Mouse (Mus musculus): Measurements from ENCODE around the gene Rnf38. TPM values are rescaled to one million over a fixed set of nuclear protein-coding genes. Genes with fewer than 3 reads are reported as not detected.
A peak's percentile ranks its signal among the peaks of the same experiment; 100 is the strongest.

Rnf38 gene
- polyA plus RNA-seq, 1 experiment from 2014 or later: 60.3 TPM

- ATAC-seq (replicated peaks; ENCODE audit: low FRiP score): no peak
- Histone ChIP-seq H3K36me3 (ENCODE audit: control insufficient read depth, insufficient read depth, low read length) (no peaks in the 10 kb centered on the region), H3K4me3 (ENCODE audit: low read depth, low read length) (no peak overlapping the region), H3K4me1 (replicated peaks; ENCODE audit: control insufficient read depth, insufficient read depth, low read length) (0 out of 2 replicates have a peak, but pooled peaks cover 2% of the 10 kb centered on the region), H3K27ac (ENCODE audit: low read depth, low read length) (no peak overlapping the region), H3K9me3 (ENCODE audit: control insufficient read depth, low read length) (no peaks in the 10 kb centered on the region), H3K4me2 (ENCODE audit: low read depth, low read length, severe bottlenecking) (no peak overlapping the region), H3K27me3 (ENCODE audit: control insufficient read depth, insufficient read depth, low read length) (no peaks in the 10 kb centered on the region), H3K9ac (ENCODE audit: low read length) (no peak overlapping the region)
- 11% methylated on average over 6 of the region's 6 CpGs for WGBS
- DNase-seq (ENCODE audit: low spot score): no peak
Measured at GRCm38 (mm10) chr4:44253191-44253590, 19.6 kb upstream of the Rnf38 start.

GRCm38 (mm10) chr4:44251966-44252916 is 18.7 kb upstream of the Rnf38 start:
- H3K9me3 ChIP-seq (ENCODE audit: control insufficient read depth, low read length): no peaks in the 10 kb centered on the region
- no peak for DNase-seq (ENCODE audit: low spot score)
- H3K4me3 ChIP-seq (ENCODE audit: low read depth, low read length): no peak overlapping the region
- H3K36me3 ChIP-seq (ENCODE audit: control insufficient read depth, insufficient read depth, low read length): no peaks in the 10 kb centered on the region
- no peak for ATAC-seq (replicated peaks; ENCODE audit: low FRiP score)
- WGBS: 8% methylated on average over 13 of the region's 13 CpGs
- H3K4me1 ChIP-seq (replicated peaks; ENCODE audit: control insufficient read depth, insufficient read depth, low read length): peaks cover 2% of the 10 kb centered on the region; the same call in 1 of the 2 replicates
- H3K9ac ChIP-seq (ENCODE audit: low read length): no peak overlapping the region
- H3K27me3 ChIP-seq (ENCODE audit: control insufficient read depth, insufficient read depth, low read length): no peaks in the 10 kb centered on the region
- 0 out of 2 replicates have a peak overlapping the region, but pooled peaks have one; percentile 11 for H3K4me2 ChIP-seq (ENCODE audit: low read depth, low read length, severe bottlenecking)
- no peak overlapping the region for H3K27ac ChIP-seq (ENCODE audit: low read depth, low read length)

GRCm38 (mm10) chr4:44251521-44251920 is 17.9 kb upstream of the Rnf38 start:
- DNase-seq (ENCODE audit: low spot score) (no peak), ATAC-seq (replicated peaks; ENCODE audit: low FRiP score) (no peak)
- H3K4me3 ChIP-seq (ENCODE audit: low read depth, low read length): no peak overlapping the region
- H3K4me2 ChIP-seq (ENCODE audit: low read depth, low read length, severe bottlenecking): no peak overlapping the region
- no peaks in the 10 kb centered on the region for H3K9me3 ChIP-seq (ENCODE audit: control insufficient read depth, low read length)
- no peak overlapping the region for H3K27ac ChIP-seq (ENCODE audit: low read depth, low read length)
- H3K9ac ChIP-seq (ENCODE audit: low read length): no peak overlapping the region
- H3K36me3 ChIP-seq (ENCODE audit: control insufficient read depth, insufficient read depth, low read length): no peaks in the 10 kb centered on the region
- 84% methylated on average over 5 of the region's 5 CpGs for WGBS
- no peaks in the 10 kb centered on the region for H3K27me3 ChIP-seq (ENCODE audit: control insufficient read depth, insufficient read depth, low read length)
- peaks cover 4% of the 10 kb centered on the region; the same call in 1 of the 2 replicates for H3K4me1 ChIP-seq (replicated peaks; ENCODE audit: control insufficient read depth, insufficient read depth, low read length)

- no peaks in the 10 kb centered on the region for H3K36me3 ChIP-seq (ENCODE audit: control insufficient read depth, insufficient read depth, low read length)
- no peaks in the 10 kb centered on the region for H3K9me3 ChIP-seq (ENCODE audit: control insufficient read depth, low read length)
- WGBS: 4% methylated on average over 10 of the region's 10 CpGs
- H3K9ac ChIP-seq (ENCODE audit: low read length): no peak overlapping the region
- no peaks in the 10 kb centered on the region for H3K27me3 ChIP-seq (ENCODE audit: control insufficient read depth, insufficient read depth, low read length)
- H3K27ac ChIP-seq (ENCODE audit: low read depth, low read length): no peak overlapping the region
- DNase-seq (ENCODE audit: low spot score) (peak; percentile 63), ATAC-seq (replicated peaks; ENCODE audit: low FRiP score) (no peak)
- H3K4me2 ChIP-seq (ENCODE audit: low read depth, low read length, severe bottlenecking): peak overlapping the region; percentile 32; the same call in 1 of the 2 replicates
- peaks cover 4% of the 10 kb centered on the region; the same call in 1 of the 2 replicates for H3K4me1 ChIP-seq (replicated peaks; ENCODE audit: control insufficient read depth, insufficient read depth, low read length)
- no peak overlapping the region for H3K4me3 ChIP-seq (ENCODE audit: low read depth, low read length)
Measured at GRCm38 (mm10) chr4:44249705-44250104, 16.1 kb upstream of the Rnf38 start.

GRCm38 (mm10) chr4:44247051-44247939 is 13.7 kb upstream of the Rnf38 start:
- Histone ChIP-seq H3K9ac (ENCODE audit: low read length) (no peak overlapping the region; the same call in 1 of the 2 replicates), H3K9me3 (ENCODE audit: control insufficient read depth, low read length) (no peaks in the 10 kb centered on the region), H3K36me3 (ENCODE audit: control insufficient read depth, insufficient read depth, low read length) (no peaks in the 10 kb centered on the region), H3K4me2 (ENCODE audit: low read depth, low read length, severe bottlenecking) (peak overlapping the region; percentile 47), H3K27me3 (ENCODE audit: control insufficient read depth, insufficient read depth, low read length) (no peaks in the 10 kb centered on the region), H3K4me3 (ENCODE audit: low read depth, low read length) (no peak overlapping the region), H3K27ac (ENCODE audit: low read depth, low read length) (peak overlapping the region; percentile 78), H3K4me1 (replicated peaks; ENCODE audit: control insufficient read depth, insufficient read depth, low read length) (peaks cover 2% of the 10 kb centered on the region; the same call in 1 of the 2 replicates)
- WGBS: 10% methylated on average over 18 of the region's 18 CpGs
- DNase-seq (ENCODE audit: low spot score) (peak; percentile 89), ATAC-seq (replicated peaks; ENCODE audit: low FRiP score) (peak; percentile 93)

GRCm38 (mm10) chr4:44246285-44246684 is 12.7 kb upstream of the Rnf38 start:
- Histone ChIP-seq H3K36me3 (ENCODE audit: control insufficient read depth, insufficient read depth, low read length) (no peaks in the 10 kb centered on the region), H3K4me3 (ENCODE audit: low read depth, low read length) (no peak overlapping the region), H3K4me1 (replicated peaks; ENCODE audit: control insufficient read depth, insufficient read depth, low read length) (peaks cover 2% of the 10 kb centered on the region; the same call in 1 of the 2 replicates), H3K4me2 (ENCODE audit: low read depth, low read length, severe bottlenecking) (no peak overlapping the region), H3K9ac (ENCODE audit: low read length) (no peak overlapping the region), H3K27me3 (ENCODE audit: control insufficient read depth, insufficient read depth, low read length) (no peaks in the 10 kb centered on the region), H3K9me3 (ENCODE audit: control insufficient read depth, low read length) (no peaks in the 10 kb centered on the region), H3K27ac (ENCODE audit: low read depth, low read length) (no peak overlapping the region)
- WGBS: 92% methylated on average over 4 of the region's 4 CpGs
- no peak for DNase-seq (ENCODE audit: low spot score)
- ATAC-seq (replicated peaks; ENCODE audit: low FRiP score): no peak

- no peaks in the 10 kb centered on the region for H3K9me3 ChIP-seq (ENCODE audit: control insufficient read depth, low read length)
- no peak for DNase-seq (ENCODE audit: low spot score)
- H3K27ac ChIP-seq (ENCODE audit: low read depth, low read length): no peak overlapping the region
- H3K4me1 ChIP-seq (replicated peaks; ENCODE audit: control insufficient read depth, insufficient read depth, low read length): no peaks in the 10 kb centered on the region
- no peak for ATAC-seq (replicated peaks; ENCODE audit: low FRiP score)
- no peak overlapping the region for H3K4me2 ChIP-seq (ENCODE audit: low read depth, low read length, severe bottlenecking)
- H3K27me3 ChIP-seq (ENCODE audit: control insufficient read depth, insufficient read depth, low read length): no peaks in the 10 kb centered on the region
- H3K36me3 ChIP-seq (ENCODE audit: control insufficient read depth, insufficient read depth, low read length): no peaks in the 10 kb centered on the region
- H3K4me3 ChIP-seq (ENCODE audit: low read depth, low read length): no peak overlapping the region
- WGBS: 86% methylated on average over 4 of the region's 4 CpGs
- H3K9ac ChIP-seq (ENCODE audit: low read length): no peak overlapping the region
Measured at GRCm38 (mm10) chr4:44241638-44242037, 8.0 kb upstream of the Rnf38 start.

GRCm38 (mm10) chr4:44235946-44236345 is 2.4 kb upstream of the Rnf38 start:
- H3K9me3 ChIP-seq (ENCODE audit: control insufficient read depth, low read length): no peaks in the 10 kb centered on the region
- WGBS: 52% methylated on average over 2 of the region's 2 CpGs
- H3K27ac ChIP-seq (ENCODE audit: low read depth, low read length): no peak overlapping the region
- DNase-seq (ENCODE audit: low spot score): no peak
- no peak overlapping the region for H3K9ac ChIP-seq (ENCODE audit: low read length)
- H3K4me1 ChIP-seq (replicated peaks; ENCODE audit: control insufficient read depth, insufficient read depth, low read length): peaks cover 8% of the 10 kb centered on the region; the same call in 1 of the 2 replicates
- no peak for ATAC-seq (replicated peaks; ENCODE audit: low FRiP score)
- H3K4me3 ChIP-seq (ENCODE audit: low read depth, low read length): no peak overlapping the region
- no peaks in the 10 kb centered on the region for H3K27me3 ChIP-seq (ENCODE audit: control insufficient read depth, insufficient read depth, low read length)
- no peak overlapping the region for H3K4me2 ChIP-seq (ENCODE audit: low read depth, low read length, severe bottlenecking)
- H3K36me3 ChIP-seq (ENCODE audit: control insufficient read depth, insufficient read depth, low read length): no peaks in the 10 kb centered on the region
